Mouse (Mus musculus) 416B (cell line): ENCODE data around the gene Olfr1315-ps1.

Experiments used
- DNase-seq: peaks from one replicate; pipeline ENCODE4 v3.0.0; 2011; ENCODE audit warnings: low read depth

The Olfr1315-ps1 gene

DNA sequence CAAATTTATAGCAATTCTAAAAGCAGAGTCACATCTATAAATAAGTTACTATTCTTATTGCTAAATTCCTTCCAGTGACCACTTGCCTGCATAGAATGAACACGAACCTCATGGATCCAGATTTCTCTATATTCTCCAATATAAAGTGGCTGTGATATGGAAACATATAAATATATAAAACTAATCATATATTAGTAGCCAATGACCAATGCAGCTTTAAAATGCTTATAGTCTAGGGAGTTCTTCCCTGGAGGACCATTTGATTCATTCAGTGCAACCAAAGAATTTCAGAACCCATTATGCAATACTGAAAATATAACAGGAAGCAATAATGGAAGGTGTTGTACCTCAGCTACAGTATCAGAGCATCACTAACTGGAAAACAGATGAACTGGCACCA is at the start of gene Olfr1315-ps1:
Gene Olfr1315-ps1, minus strand, starts transcription at position 101 of the 400 bp plus-strand sequence.
- DNase-seq = no peak

DNA sequence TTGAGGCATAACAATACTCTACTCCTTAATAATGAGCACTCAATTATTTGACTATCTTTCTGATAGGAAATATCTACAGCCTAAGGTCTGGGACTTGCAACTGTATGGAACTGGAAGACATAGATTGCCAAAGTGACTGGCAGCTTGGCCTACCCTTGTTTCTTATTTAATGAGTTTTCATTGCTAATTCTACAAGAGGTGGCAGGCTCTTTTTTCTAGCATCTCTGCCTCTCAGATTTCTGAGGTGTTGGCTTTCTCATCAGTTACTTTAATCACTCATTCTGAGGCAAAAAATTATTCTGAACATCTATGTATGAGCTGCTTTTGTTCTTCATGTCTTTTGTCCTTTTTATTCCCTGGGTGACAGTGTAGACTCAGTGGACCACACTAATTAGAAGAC is 38.7 kb upstream of the Olfr1315-ps1 start, which contains the start of gene Olfr1318:
Gene Olfr1318, plus strand, starts transcription at position 301 of the 400 bp plus-strand sequence.
- no peak for DNase-seq

DNA sequence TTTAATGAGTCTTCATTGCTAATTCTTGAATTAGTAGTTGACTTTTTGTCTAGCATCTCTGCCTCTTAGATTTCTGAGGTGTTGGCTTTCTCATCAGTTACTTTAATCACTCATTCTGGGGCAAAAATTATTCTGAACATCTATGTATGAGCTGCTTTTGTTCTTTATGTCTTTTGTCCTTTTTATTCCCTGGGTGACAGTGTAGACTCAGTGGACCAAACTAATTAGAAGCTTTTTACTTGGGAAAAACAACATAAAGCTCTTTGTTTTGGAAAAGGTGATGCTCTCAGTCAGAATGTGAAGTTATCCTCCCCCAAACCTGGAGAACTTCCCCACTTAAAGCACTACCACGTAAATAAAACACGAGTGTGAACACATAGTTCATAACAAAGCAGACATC is 24.8 kb upstream of the Olfr1315-ps1 start, which contains the start of gene Olfr1317:
Gene Olfr1317, plus strand, starts transcription at position 301 of the 400 bp plus-strand sequence.
- DNase-seq = no peak

DNA sequence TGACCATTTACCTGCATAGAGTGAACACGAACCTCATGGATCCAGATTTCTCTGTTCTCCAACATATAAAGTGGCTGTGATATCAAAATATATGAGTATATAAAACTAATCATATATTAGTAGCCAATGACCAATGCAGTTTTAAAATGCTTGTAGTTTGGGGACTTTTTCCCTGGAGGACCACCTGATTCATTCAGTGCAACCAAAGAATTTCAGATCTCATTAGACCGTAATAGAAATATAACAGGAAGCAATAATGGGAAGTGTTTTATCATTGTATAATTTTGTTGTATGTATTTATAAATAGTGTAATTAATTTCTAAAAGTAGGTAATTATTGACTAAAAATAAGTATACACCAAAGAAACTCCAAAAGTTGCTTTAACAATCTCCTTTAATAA is 19.6 kb upstream of the Olfr1315-ps1 start, which contains the start of gene Olfr1316:
Gene Olfr1316, minus strand, starts transcription at position 101 of the 400 bp plus-strand sequence.
- DNase-seq = no peak

DNA sequence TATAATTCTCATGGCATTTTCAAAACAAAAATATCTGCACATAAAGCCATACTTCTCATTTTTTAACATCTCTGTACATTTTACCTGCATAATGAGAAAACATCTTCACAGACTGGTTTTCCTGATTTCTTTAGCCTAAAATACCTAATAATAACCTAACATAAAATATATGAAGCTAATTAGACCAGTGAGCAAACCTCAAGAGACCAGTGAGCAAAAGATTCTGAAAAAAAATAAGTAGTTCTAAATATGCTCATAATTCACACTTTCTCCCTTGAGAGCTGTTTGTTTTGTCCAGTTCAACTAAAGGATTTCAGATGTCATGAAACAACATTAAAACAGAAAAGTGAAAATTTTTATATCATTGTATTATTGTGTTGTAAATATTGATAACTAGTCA is 18.6 kb downstream of the Olfr1315-ps1 start, which contains the start of gene Olfr1314:
Gene Olfr1314, minus strand, starts transcription at position 101 of the 400 bp plus-strand sequence.
- DNase-seq = no peak

DNA sequence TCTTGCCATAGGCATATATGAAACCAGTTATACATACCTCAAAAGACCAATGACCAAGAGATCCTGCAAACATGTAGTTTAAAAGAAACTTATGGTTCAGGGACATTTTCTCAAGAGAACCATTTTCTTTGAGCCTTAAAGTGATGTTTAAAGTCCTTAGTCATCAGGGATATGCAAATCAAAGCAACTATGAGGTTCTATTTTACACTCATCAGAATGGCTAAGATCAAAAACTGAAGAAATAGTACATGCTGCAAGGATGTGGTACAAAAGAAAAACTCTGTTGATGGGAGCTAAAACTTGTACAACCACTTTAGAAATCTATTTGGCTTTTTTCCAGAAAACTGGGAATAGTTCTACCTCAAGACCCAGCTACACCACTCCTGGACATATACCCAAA is 37.5 kb downstream of the Olfr1315-ps1 start, which contains the start of gene Olfr1313:
Gene Olfr1313, minus strand, starts transcription at position 101 of the 400 bp plus-strand sequence.
- DNase-seq = no peak
